Mouse (Mus musculus) cortical plate, adult 2 months (tissue): ENCODE measurements around the gene Hspb6.

Experiments
- CTCF ChIP-seq: fragments of 200-500 bp; IDR thresholded peaks from 2 replicates; pipeline ENCODE4 v1.5.1; 2011; ENCODE audit warnings: mild to moderate bottlenecking, control low read depth, low read length; ENCODE audit not compliant: insufficient read depth; ENCODE audit errors: extremely low read depth
- POLR2A ChIP-seq: fragments of 200-500 bp; IDR thresholded peaks from 2 replicates; pipeline ENCODE4 v1.6.1; 2011; ENCODE audit warnings: mild to moderate bottlenecking, low read length, control low read depth; ENCODE audit not compliant: insufficient read depth; ENCODE audit errors: extremely low read depth

DNA sequence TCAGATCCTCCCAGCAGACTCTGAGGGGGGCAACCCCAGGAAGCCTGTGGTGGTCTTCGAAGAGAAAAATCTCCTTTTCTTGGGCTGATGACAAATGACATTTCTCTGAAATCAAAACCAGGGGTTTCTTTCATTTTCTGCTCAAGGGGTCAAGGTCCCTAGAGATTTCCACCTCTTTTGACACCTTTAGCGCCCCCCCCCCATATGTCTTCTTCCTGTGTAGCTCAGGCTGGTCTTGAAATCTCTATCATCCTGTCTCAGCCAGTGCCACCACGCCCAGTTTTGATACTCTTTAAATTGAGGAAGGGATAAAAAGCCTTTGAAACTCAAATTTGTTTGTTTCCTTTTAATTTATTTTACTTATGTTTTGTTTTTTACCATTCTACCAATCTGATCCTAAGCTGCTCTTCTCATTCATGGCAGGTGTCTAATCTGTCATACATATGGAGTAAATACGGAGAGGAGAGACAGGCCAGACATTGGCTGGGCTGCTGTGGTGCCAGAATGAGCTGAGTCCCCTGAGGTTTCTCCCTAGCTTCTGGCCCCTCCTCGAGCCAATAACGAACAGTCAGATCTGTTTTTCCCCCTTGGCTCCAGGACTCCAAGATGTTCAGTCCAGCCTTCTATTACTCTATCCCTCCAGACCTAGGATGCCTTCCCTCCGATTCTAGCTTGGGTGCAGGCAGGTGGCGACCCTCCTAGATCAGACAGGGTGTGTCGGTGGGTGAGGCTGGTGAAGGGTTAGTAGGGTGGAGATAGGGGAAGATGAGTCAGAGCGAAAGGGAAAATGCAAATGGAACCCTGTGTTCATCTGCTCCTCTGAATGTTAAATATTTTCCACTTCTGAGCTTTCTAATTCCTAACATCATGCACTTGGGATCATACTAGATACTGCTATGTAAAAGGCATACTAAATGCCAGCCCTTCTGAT, 41.9 kb downstream of the Hspb6 start:
- TF ChIP-seq CTCF (no peak), POLR2A (no peak)
